Mouse (Mus musculus): Measurements from ENCODE around the gene Fan1. TPM values are rescaled to one million over a fixed set of nuclear protein-coding genes. Genes with fewer than 3 reads are reported as not detected.

The Fan1 gene
- 5.8 and 5.9 TPM in 2 replicates for polyA plus RNA-seq (2012; rRNA removed)

- DNase-seq (ENCODE audit: low read depth) = no peak
Observed at GRCm38 (mm10) chr7:64373830-64374562, at the start of gene Fan1. Fan1 (minus strand) TSS chr7:64374095.

- no peak for DNase-seq (ENCODE audit: low read depth)
Observed at GRCm38 (mm10) chr7:64403989-64404388, 30.1 kb upstream of the Fan1 start.

GRCm38 (mm10) chr7:64402452-64402851 is 28.6 kb upstream of the Fan1 start:
- no peak for DNase-seq (ENCODE audit: low read depth)

GRCm38 (mm10) chr7:64400725-64401124 is 26.8 kb upstream of the Fan1 start:
- DNase-seq (ENCODE audit: low read depth) = no peak

GRCm38 (mm10) chr7:64392819-64393151 is 18.9 kb upstream of the Fan1 start:
- DNase-seq (ENCODE audit: low read depth) = no peak

- DNase-seq (ENCODE audit: low read depth) = peak; percentile 67
Observed at GRCm38 (mm10) chr7:64392122-64392818, 18.4 kb upstream of the Fan1 start, which contains the start of the genes Mphosph10 and Mcee. Mphosph10 (minus strand) TSS chr7:64392268. Mcee (plus strand) TSS chr7:64392607.

- no peak for DNase-seq (ENCODE audit: low read depth)
Observed at GRCm38 (mm10) chr7:64391479-64391878, 17.6 kb upstream of the Fan1 start.

- no peak for DNase-seq (ENCODE audit: low read depth)
Observed at GRCm38 (mm10) chr7:64373147-64373829, 607 bp downstream of the Fan1 start.

- DNase-seq (ENCODE audit: low read depth) = no peak
Observed at GRCm38 (mm10) chr7:64371940-64372878, 1.7 kb downstream of the Fan1 start.

- DNase-seq (ENCODE audit: low read depth) = no peak
Observed at GRCm38 (mm10) chr7:64369841-64370240, 4.1 kb downstream of the Fan1 start.

GRCm38 (mm10) chr7:64365863-64366262 is 8.0 kb downstream of the Fan1 start:
- no peak for DNase-seq (ENCODE audit: low read depth)

- no peak for DNase-seq (ENCODE audit: low read depth)
Observed at GRCm38 (mm10) chr7:64360586-64360945, 13.3 kb downstream of the Fan1 start.

- no peak for DNase-seq (ENCODE audit: low read depth)
Observed at GRCm38 (mm10) chr7:64359943-64360585, 13.8 kb downstream of the Fan1 start.

- no peak for DNase-seq (ENCODE audit: low read depth)
Observed at GRCm38 (mm10) chr7:64358666-64359065, 15.2 kb downstream of the Fan1 start.

GRCm38 (mm10) chr7:64357405-64357804 is 16.5 kb downstream of the Fan1 start:
- DNase-seq (ENCODE audit: low read depth) = no peak

- no peak for DNase-seq (ENCODE audit: low read depth)
Observed at GRCm38 (mm10) chr7:64356661-64357060, 17.2 kb downstream of the Fan1 start.

GRCm38 (mm10) chr7:64354206-64354605 is 19.7 kb downstream of the Fan1 start:
- no peak for DNase-seq (ENCODE audit: low read depth)

- peak; percentile 69 for DNase-seq (ENCODE audit: low read depth)
Observed at GRCm38 (mm10) chr7:64351087-64351486, 22.8 kb downstream of the Fan1 start.

- no peak for DNase-seq (ENCODE audit: low read depth)
Observed at GRCm38 (mm10) chr7:64349147-64349861, 24.6 kb downstream of the Fan1 start.

GRCm38 (mm10) chr7:64347813-64348212 is 26.1 kb downstream of the Fan1 start:
- peak; percentile 40 for DNase-seq (ENCODE audit: low read depth)
